Mouse (Mus musculus): Measurements from ENCODE around the gene Sntg2. TPM values are rescaled to one million over a fixed set of nuclear protein-coding genes. Genes with fewer than 3 reads are reported as not detected.

The Sntg2 gene
- polyA plus RNA-seq, 1 experiment: 0.84 TPM

- Histone ChIP-seq H3K27ac (ENCODE audit: control insufficient read depth, insufficient read depth, low read depth, low read length) (no peak overlapping the region), H3K36me3 (ENCODE audit: control insufficient read depth, insufficient read depth, low read length) (no peaks in the 10 kb centered on the region), H3K4me3 (ENCODE audit: control insufficient read depth, low read depth, low read length) (no peak overlapping the region), H3K4me1 (ENCODE audit: control insufficient read depth, insufficient read depth, low read length) (no peaks in the 10 kb centered on the region), H3K27me3 (ENCODE audit: control insufficient read depth, insufficient read depth, low read length) (no peaks in the 10 kb centered on the region)
- TF ChIP-seq POLR2A (IDR thresholded peaks at IDR 0.05; ENCODE audit: control insufficient read depth, low read depth, low read length) (no peak), CTCF (IDR thresholded peaks at IDR 0.05; ENCODE audit: control insufficient read depth, insufficient read depth, insufficient replicate concordance, low read depth, low read length) (no peak)
These were observed 120.8 kb downstream of the Sntg2 start for GRCm38 (mm10) chr12:30252381-30252780.

DNA sequence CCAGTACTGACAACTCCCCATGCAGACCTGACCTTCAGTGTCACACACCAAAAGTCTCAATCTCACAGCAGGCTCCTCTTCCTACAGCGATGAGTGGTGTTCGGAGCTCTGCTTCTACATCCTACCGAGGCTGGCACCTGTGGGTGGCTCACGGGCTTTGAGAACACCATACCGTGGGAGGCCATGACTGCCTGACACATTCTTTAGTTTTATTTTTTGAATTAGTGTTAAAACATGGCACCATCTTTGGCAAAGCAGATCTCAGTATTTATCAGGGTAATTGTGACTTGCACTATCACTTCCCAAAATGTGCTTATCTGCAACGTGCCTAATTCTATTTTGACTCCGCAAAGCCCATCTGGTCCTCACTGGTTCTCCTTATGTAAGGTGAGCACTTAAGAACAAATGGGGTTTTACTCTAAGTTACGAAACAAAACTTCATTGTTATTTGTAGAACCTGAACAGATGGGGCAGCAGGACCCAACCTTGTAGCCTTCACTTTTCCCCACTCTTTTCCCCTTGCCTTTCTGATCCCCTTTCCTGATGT lies 121.8 kb downstream of the Sntg2 start:
- Histone ChIP-seq H3K27ac (ENCODE audit: control insufficient read depth, insufficient read depth, low read depth, low read length) (no peak overlapping the region), H3K4me3 (ENCODE audit: control insufficient read depth, low read depth, low read length) (no peak overlapping the region), H3K4me1 (ENCODE audit: control insufficient read depth, insufficient read depth, low read length) (no peaks in the 10 kb centered on the region), H3K36me3 (ENCODE audit: control insufficient read depth, insufficient read depth, low read length) (no peaks in the 10 kb centered on the region), H3K27me3 (ENCODE audit: control insufficient read depth, insufficient read depth, low read length) (no peaks in the 10 kb centered on the region)
- TF ChIP-seq POLR2A (IDR thresholded peaks at IDR 0.05; ENCODE audit: control insufficient read depth, low read depth, low read length) (no peak), CTCF (IDR thresholded peaks at IDR 0.05; ENCODE audit: control insufficient read depth, insufficient read depth, insufficient replicate concordance, low read depth, low read length) (no peak)

DNA sequence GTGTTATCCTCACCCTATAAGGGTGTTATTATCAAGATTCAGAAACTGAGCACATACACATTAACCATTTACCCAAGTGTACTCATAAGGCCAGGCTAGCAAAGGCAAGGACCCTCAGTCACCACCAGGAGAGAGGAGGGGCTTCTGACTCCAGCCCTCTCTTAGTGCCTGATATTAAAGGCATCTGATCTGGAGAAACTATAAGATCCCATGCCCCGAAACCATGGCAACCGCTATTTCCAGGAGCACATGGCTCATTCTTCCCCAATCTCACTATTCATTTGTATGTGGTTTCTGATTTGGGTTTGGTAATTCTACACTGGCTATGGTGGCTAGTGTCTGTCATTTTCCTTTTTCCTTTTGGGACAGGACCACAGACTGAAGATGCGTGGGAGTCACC lies 124.1 kb downstream of the Sntg2 start:
- no peak overlapping the region for H3K4me3 ChIP-seq (ENCODE audit: control insufficient read depth, low read depth, low read length)
- no peak overlapping the region for H3K27ac ChIP-seq (ENCODE audit: control insufficient read depth, insufficient read depth, low read depth, low read length)
- TF ChIP-seq CTCF (IDR thresholded peaks at IDR 0.05; ENCODE audit: control insufficient read depth, insufficient read depth, insufficient replicate concordance, low read depth, low read length): no peak
- TF ChIP-seq POLR2A (IDR thresholded peaks at IDR 0.05; ENCODE audit: control insufficient read depth, low read depth, low read length): no peak
- H3K4me1 ChIP-seq (ENCODE audit: control insufficient read depth, insufficient read depth, low read length): no peaks in the 10 kb centered on the region
- H3K36me3 ChIP-seq (ENCODE audit: control insufficient read depth, insufficient read depth, low read length): no peaks in the 10 kb centered on the region
- no peaks in the 10 kb centered on the region for H3K27me3 ChIP-seq (ENCODE audit: control insufficient read depth, insufficient read depth, low read length)

DNA sequence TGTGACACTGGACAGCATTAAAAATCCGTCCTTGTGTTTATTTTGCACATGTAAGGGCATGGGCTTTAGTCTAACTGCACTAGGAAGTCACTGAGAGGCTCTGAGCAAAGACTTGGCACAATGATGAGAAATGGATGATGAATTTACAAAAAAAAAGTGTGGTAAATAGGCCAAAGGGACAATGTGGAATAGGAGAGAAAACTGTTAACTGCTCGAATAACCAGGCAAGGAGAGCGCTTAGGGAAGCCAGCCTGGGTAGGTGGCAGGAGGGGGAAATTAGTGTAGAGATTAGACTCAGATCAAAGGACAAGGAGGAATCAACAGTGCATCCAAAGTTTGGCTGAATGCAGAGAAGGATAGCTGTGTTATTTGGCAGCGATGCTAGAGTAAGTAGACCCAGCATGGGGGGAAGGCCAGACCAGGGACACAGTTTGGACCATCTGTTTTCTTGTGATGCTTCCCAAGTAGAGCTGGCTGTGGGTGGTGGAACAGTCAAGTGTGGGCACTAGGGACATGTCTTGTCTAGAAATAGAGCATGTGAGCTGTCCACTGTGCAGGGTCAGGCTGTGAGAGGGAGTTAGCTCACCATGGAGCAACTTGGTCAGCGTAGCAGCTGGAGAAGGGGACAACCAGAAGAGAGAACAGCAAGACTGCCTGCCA lies 126.8 kb downstream of the Sntg2 start:
- Histone ChIP-seq H3K4me1 (ENCODE audit: control insufficient read depth, insufficient read depth, low read length) (no peaks in the 10 kb centered on the region), H3K36me3 (ENCODE audit: control insufficient read depth, insufficient read depth, low read length) (no peaks in the 10 kb centered on the region), H3K27ac (ENCODE audit: control insufficient read depth, insufficient read depth, low read depth, low read length) (no peak overlapping the region), H3K27me3 (ENCODE audit: control insufficient read depth, insufficient read depth, low read length) (no peaks in the 10 kb centered on the region), H3K4me3 (ENCODE audit: control insufficient read depth, low read depth, low read length) (no peak overlapping the region)
- TF ChIP-seq POLR2A (IDR thresholded peaks at IDR 0.05; ENCODE audit: control insufficient read depth, low read depth, low read length): no peak
- no peak for TF ChIP-seq CTCF (IDR thresholded peaks at IDR 0.05; ENCODE audit: control insufficient read depth, insufficient read depth, insufficient replicate concordance, low read depth, low read length)

GRCm38 (mm10) chr12:30244194-30244593 lies 129.0 kb downstream of the Sntg2 start:
- no peak overlapping the region for H3K4me3 ChIP-seq (ENCODE audit: control insufficient read depth, low read depth, low read length)
- no peaks in the 10 kb centered on the region for H3K27me3 ChIP-seq (ENCODE audit: control insufficient read depth, insufficient read depth, low read length)
- TF ChIP-seq CTCF (IDR thresholded peaks at IDR 0.05; ENCODE audit: control insufficient read depth, insufficient read depth, insufficient replicate concordance, low read depth, low read length) (no peak), POLR2A (IDR thresholded peaks at IDR 0.05; ENCODE audit: control insufficient read depth, low read depth, low read length) (no peak)
- H3K4me1 ChIP-seq (ENCODE audit: control insufficient read depth, insufficient read depth, low read length): no peaks in the 10 kb centered on the region
- no peaks in the 10 kb centered on the region for H3K36me3 ChIP-seq (ENCODE audit: control insufficient read depth, insufficient read depth, low read length)
- H3K27ac ChIP-seq (ENCODE audit: control insufficient read depth, insufficient read depth, low read depth, low read length): no peak overlapping the region

- TF ChIP-seq POLR2A (IDR thresholded peaks at IDR 0.05; ENCODE audit: control insufficient read depth, low read depth, low read length): no peak
- TF ChIP-seq CTCF (IDR thresholded peaks at IDR 0.05; ENCODE audit: control insufficient read depth, insufficient read depth, insufficient replicate concordance, low read depth, low read length): no peak
- no peaks in the 10 kb centered on the region for H3K4me1 ChIP-seq (ENCODE audit: control insufficient read depth, insufficient read depth, low read length)
- H3K27me3 ChIP-seq (ENCODE audit: control insufficient read depth, insufficient read depth, low read length): no peaks in the 10 kb centered on the region
- H3K27ac ChIP-seq (ENCODE audit: control insufficient read depth, insufficient read depth, low read depth, low read length): no peak overlapping the region
- H3K4me3 ChIP-seq (ENCODE audit: control insufficient read depth, low read depth, low read length): no peak overlapping the region
- H3K36me3 ChIP-seq (ENCODE audit: control insufficient read depth, insufficient read depth, low read length): no peaks in the 10 kb centered on the region
These were observed 132.3 kb downstream of the Sntg2 start for GRCm38 (mm10) chr12:30240891-30241290.

GRCm38 (mm10) chr12:30234940-30235339 lies 138.2 kb downstream of the Sntg2 start:
- no peaks in the 10 kb centered on the region for H3K36me3 ChIP-seq (ENCODE audit: control insufficient read depth, insufficient read depth, low read length)
- TF ChIP-seq POLR2A (IDR thresholded peaks at IDR 0.05; ENCODE audit: control insufficient read depth, low read depth, low read length): no peak
- no peak for TF ChIP-seq CTCF (IDR thresholded peaks at IDR 0.05; ENCODE audit: control insufficient read depth, insufficient read depth, insufficient replicate concordance, low read depth, low read length)
- no peak overlapping the region for H3K4me3 ChIP-seq (ENCODE audit: control insufficient read depth, low read depth, low read length)
- H3K27me3 ChIP-seq (ENCODE audit: control insufficient read depth, insufficient read depth, low read length): no peaks in the 10 kb centered on the region
- H3K4me1 ChIP-seq (ENCODE audit: control insufficient read depth, insufficient read depth, low read length): no peaks in the 10 kb centered on the region
- H3K27ac ChIP-seq (ENCODE audit: control insufficient read depth, insufficient read depth, low read depth, low read length): no peak overlapping the region
